8 mouse cellular contexts compared by ENCODE assay signal in the genomic region with DNA sequence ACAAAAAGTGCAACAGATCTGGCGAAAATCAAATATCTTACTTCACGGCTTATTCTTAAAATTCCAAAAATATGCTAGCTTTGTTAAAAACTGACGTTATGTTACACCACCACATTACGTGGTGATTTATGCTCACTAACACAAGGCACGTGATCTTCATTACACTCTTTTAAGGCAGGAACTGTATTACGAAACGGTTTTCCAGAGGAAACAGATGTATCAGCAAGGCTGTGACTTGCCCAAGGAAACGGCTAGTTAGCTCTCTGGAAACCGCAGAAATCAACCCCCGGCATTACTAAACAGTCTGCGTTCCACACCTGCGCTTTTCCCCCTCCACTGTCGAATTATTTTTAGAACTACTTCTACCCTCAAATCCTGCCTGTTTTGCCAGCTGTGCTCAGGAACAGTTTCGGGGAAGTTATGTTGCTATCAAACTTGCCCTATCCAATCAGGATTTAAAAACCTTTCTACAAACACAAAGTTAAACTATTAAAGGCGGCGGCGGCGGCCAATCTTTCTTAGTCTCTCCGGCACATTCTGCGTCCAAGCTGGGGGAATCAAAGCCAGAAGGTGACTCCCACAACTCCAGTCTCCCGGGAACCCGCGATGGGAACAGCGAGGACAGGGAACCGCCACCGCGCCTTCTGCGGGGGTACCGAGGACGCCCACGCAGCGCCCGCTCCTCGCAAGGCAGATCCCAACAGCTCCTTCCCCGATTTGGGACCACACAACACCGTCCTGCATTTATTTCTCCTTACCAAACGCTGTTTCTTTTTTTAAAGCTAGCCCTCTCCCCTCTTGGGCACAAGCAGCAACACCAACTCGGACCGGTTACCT. TPM values are rescaled to one million over a fixed set of nuclear protein-coding genes. Genes with fewer than 3 reads are reported as not detected.
DNase-seq lines count a peak whose midpoint lies in the region; ATAC-seq and TF ChIP-seq lines count a peak whose summit lies in the region.

No protein-coding gene starts in this region.

- peak overlapping the region; percentile 66 for H3K4me2 ChIP-seq in kidney, embryonic 14.5 days (replicated peaks; ENCODE audit: low read depth, low read length)
- H3K4me2 ChIP-seq in limb, embryonic 14.5 days (replicated peaks; ENCODE audit: low read depth, low read length, severe bottlenecking): peak overlapping the region; percentile 54
- H3K4me2 ChIP-seq in midbrain, embryonic 16.5 days (ENCODE audit: low read length): peak overlapping the region; percentile 84

- peak; percentile 82 for DNase-seq in CD4-positive helper T cell, adult 2 months (ENCODE audit: low read depth, low spot score)
- DNase-seq in heart, embryonic 10.5 days (ENCODE audit: low spot score): peak; percentile 79
- DNase-seq in limb, embryonic 14.5 days (ENCODE audit: low spot score): peak; percentile 84
- DNase-seq in spleen, postnatal 4 days (ENCODE audit: low spot score in 2 of 2): peak; percentile 45 to 76

- H3K27me3 ChIP-seq in heart, embryonic 10.5 days (ENCODE audit: insufficient read depth, poor library complexity, severe bottlenecking): peaks cover 6% of the 10 kb centered on the region; the same call in 1 of the 2 replicates
- H3K27me3 ChIP-seq in kidney, embryonic 14.5 days (ENCODE audit: control insufficient read depth, insufficient read depth, low read length): peaks cover 5% of the 10 kb centered on the region; the same call in 1 of the 2 replicates
- H3K27me3 ChIP-seq in limb, embryonic 14.5 days (ENCODE audit: control insufficient read depth, insufficient read depth, low read length): no peaks in the 10 kb centered on the region
- no peaks in the 10 kb centered on the region for H3K27me3 ChIP-seq in midbrain, embryonic 16.5 days (ENCODE audit: control insufficient read depth, insufficient read depth, low read depth, low read length)

- H3K27ac ChIP-seq in bone marrow macrophage, adult 2 months (ENCODE audit: insufficient read depth, low read depth, low read length): peak overlapping the region; percentile 95
- H3K27ac ChIP-seq in embryonic fibroblast, embryonic 13.5 days (ENCODE audit: insufficient read depth, low read length): peak overlapping the region; percentile 99
- H3K27ac ChIP-seq in heart, embryonic 10.5 days: peak overlapping the region; percentile 98
- H3K27ac ChIP-seq in kidney, embryonic 14.5 days (ENCODE audit: low read depth, low read length): peak overlapping the region; percentile 89
- peak overlapping the region; percentile 97 for H3K27ac ChIP-seq in limb, embryonic 14.5 days (replicated peaks; ENCODE audit: low read depth, low read length)
- H3K27ac ChIP-seq in midbrain, embryonic 16.5 days (ENCODE audit: low read length): peak overlapping the region; percentile 99

- H3K36me3 ChIP-seq in heart, embryonic 10.5 days: no peaks in the 10 kb centered on the region
- no peaks in the 10 kb centered on the region for H3K36me3 ChIP-seq in kidney, embryonic 14.5 days (ENCODE audit: control insufficient read depth, insufficient read depth, low read length)
- no peaks in the 10 kb centered on the region for H3K36me3 ChIP-seq in limb, embryonic 14.5 days (ENCODE audit: control insufficient read depth, insufficient read depth, low read length)
- H3K36me3 ChIP-seq in midbrain, embryonic 16.5 days (ENCODE audit: control insufficient read depth, insufficient read depth, low read length): no peaks in the 10 kb centered on the region

- WGBS in heart, embryonic 10.5 days: 1% methylated on average over 39 of the region's 39 CpGs
- WGBS in kidney, embryonic 14.5 days: under 1% methylated on average over 39 of the region's 39 CpGs
- WGBS in limb, embryonic 14.5 days: under 1% methylated on average over 37 of the region's 39 CpGs
- WGBS in midbrain, embryonic 16.5 days: under 1% methylated on average over 39 of the region's 39 CpGs

- TF ChIP-seq CTCF in bone marrow macrophage, adult 2 months (IDR thresholded peaks at IDR 0.05; ENCODE audit: low read depth, low read length): no peak
- no peak for TF ChIP-seq CTCF in embryonic fibroblast, embryonic 13.5 days (IDR thresholded peaks at IDR 0.05; ENCODE audit: borderline replicate concordance, insufficient read depth, low read length)

- peak overlapping the region; percentile 72 for H3K4me3 ChIP-seq in bone marrow macrophage, adult 2 months (ENCODE audit: insufficient read depth, low read length)
- H3K4me3 ChIP-seq in embryonic fibroblast, embryonic 13.5 days (ENCODE audit: insufficient read depth, low read length): peak overlapping the region; percentile 97
- peak overlapping the region; percentile 87 for H3K4me3 ChIP-seq in heart, embryonic 10.5 days
- peak overlapping the region; percentile 79 for H3K4me3 ChIP-seq in kidney, embryonic 14.5 days (ENCODE audit: low read length)
- H3K4me3 ChIP-seq in limb, embryonic 14.5 days (replicated peaks; ENCODE audit: low read length): peak overlapping the region; percentile 80
- H3K4me3 ChIP-seq in midbrain, embryonic 16.5 days (ENCODE audit: low read depth, low read length): peak overlapping the region; percentile 82

- no peak for TF ChIP-seq POLR2A in bone marrow macrophage, adult 2 months (IDR thresholded peaks at IDR 0.05; ENCODE audit: borderline replicate concordance, low read depth, low read length)
- peak; percentile 62 for TF ChIP-seq POLR2A in embryonic fibroblast, embryonic 13.5 days (IDR thresholded peaks at IDR 0.05; ENCODE audit: low read depth, low read length)
- TF ChIP-seq POLR2A in limb, embryonic 14.5 days (IDR thresholded peaks at IDR 0.05; ENCODE audit: borderline replicate concordance, extremely low read depth, insufficient read depth, insufficient read length): no peak

- H3K9me3 ChIP-seq in heart, embryonic 10.5 days: no peaks in the 10 kb centered on the region
- H3K9me3 ChIP-seq in kidney, embryonic 14.5 days (ENCODE audit: control insufficient read depth, low read length): no peaks in the 10 kb centered on the region
- no peaks in the 10 kb centered on the region for H3K9me3 ChIP-seq in limb, embryonic 14.5 days (ENCODE audit: control insufficient read depth, low read length)
- H3K9me3 ChIP-seq in midbrain, embryonic 16.5 days (replicated peaks; ENCODE audit: control insufficient read depth, low read length, poor library complexity, severe bottlenecking): no peaks in the 10 kb centered on the region

- H3K9ac ChIP-seq in kidney, embryonic 14.5 days (ENCODE audit: low read depth, low read length): peak overlapping the region; percentile 72
- peak overlapping the region; percentile 93 for H3K9ac ChIP-seq in limb, embryonic 14.5 days (ENCODE audit: low read depth, low read length, severe bottlenecking)
- H3K9ac ChIP-seq in midbrain, embryonic 16.5 days (ENCODE audit: low read depth, low read length): peak overlapping the region; percentile 72

- ATAC-seq in kidney, embryonic 14.5 days (ENCODE audit: low FRiP score, low TSS enrichment): peak; percentile 47
- peak; percentile 28 for ATAC-seq in limb, embryonic 14.5 days (ENCODE audit: low FRiP score, low read depth)
- ATAC-seq in midbrain, embryonic 16.5 days: peak; percentile 50

- H3K4me1 ChIP-seq in bone marrow macrophage, adult 2 months (ENCODE audit: control insufficient read depth, insufficient read depth, low read length): peaks cover 9% of the 10 kb centered on the region; the same call in 1 of the 2 replicates
- peaks cover 5% of the 10 kb centered on the region for H3K4me1 ChIP-seq in embryonic fibroblast, embryonic 13.5 days (ENCODE audit: control insufficient read depth, insufficient read depth, low read length)
- H3K4me1 ChIP-seq in heart, embryonic 10.5 days: peaks cover 8% of the 10 kb centered on the region; the same call in 1 of the 2 replicates
- peaks cover 3% of the 10 kb centered on the region; the same call in 1 of the 2 replicates for H3K4me1 ChIP-seq in kidney, embryonic 14.5 days (ENCODE audit: control insufficient read depth, insufficient read depth, low read length)
- peaks cover 4% of the 10 kb centered on the region for H3K4me1 ChIP-seq in limb, embryonic 14.5 days (ENCODE audit: control insufficient read depth, insufficient read depth, low read length)
- H3K4me1 ChIP-seq in midbrain, embryonic 16.5 days (ENCODE audit: control insufficient read depth, insufficient read depth, low read length): peaks cover 24% of the 10 kb centered on the region

RNA-seq across cellular contexts. Expression of a gene that starts 1.2 kb away (rescaled TPM):
- 14.5 and 15.5 TPM in 2 replicates for polyA plus RNA-seq in bone marrow macrophage, adult 2 months (2012; ENCODE audit: insufficient read depth, insufficient read length, missing spikeins)
- polyA plus RNA-seq in embryonic fibroblast, embryonic 13.5 days (2011; ENCODE audit: insufficient read length, low read depth, missing spikeins): 10.4 and 20.5 TPM in 2 replicates
- polyA plus RNA-seq in heart, embryonic 10.5 days (2016; fragmentation: Nextera tagmentation; extraction: Ambion mirVana): 7.1 and 10.2 TPM in 2 replicates
- polyA plus RNA-seq in kidney, embryonic 14.5 days (2014; fragmentation: Nextera tagmentation; extraction: Ambion mirVana): 15.7 and 16.4 TPM in 2 replicates
- 14.8 and 16.1 TPM in 2 replicates for polyA plus RNA-seq in limb, embryonic 14.5 days (2012; rRNA removed)
- 15.3 and 16.1 TPM in 2 replicates for polyA plus RNA-seq in limb, embryonic 14.5 days (2014; fragmentation: Nextera tagmentation; extraction: Ambion mirVana)
- polyA plus RNA-seq in midbrain, embryonic 16.5 days (2015; fragmentation: Nextera tagmentation; extraction: Ambion mirVana): 9.4 and 10.7 TPM in 2 replicates

RNA-seq across cellular contexts. Expression of a gene that starts 46.9 kb away (rescaled TPM):
- 55.7 and 58.6 TPM in 2 replicates for polyA plus RNA-seq in bone marrow macrophage, adult 2 months (2012; ENCODE audit: insufficient read depth, insufficient read length, missing spikeins)
- polyA plus RNA-seq in embryonic fibroblast, embryonic 13.5 days (2011; ENCODE audit: insufficient read length, low read depth, missing spikeins): 75.7 and 80.5 TPM in 2 replicates
- 124 and 196 TPM in 2 replicates for polyA plus RNA-seq in heart, embryonic 10.5 days (2016; fragmentation: Nextera tagmentation; extraction: Ambion mirVana)
- 70.5 and 98.4 TPM in 2 replicates for polyA plus RNA-seq in kidney, embryonic 14.5 days (2014; fragmentation: Nextera tagmentation; extraction: Ambion mirVana)
- polyA plus RNA-seq in limb, embryonic 14.5 days (2012; rRNA removed): 20.3 and 32.4 TPM in 2 replicates
- polyA plus RNA-seq in limb, embryonic 14.5 days (2014; fragmentation: Nextera tagmentation; extraction: Ambion mirVana): 78.7 and 86.0 TPM in 2 replicates
- polyA plus RNA-seq in midbrain, embryonic 16.5 days (2015; fragmentation: Nextera tagmentation; extraction: Ambion mirVana): 36.3 and 42.7 TPM in 2 replicates

Comparison
In these comparisons a context has a peak if more than half of its experiments do, and no peak if none do; other contexts are left out.
1. Peak in every context shown above with its lines: DNase-seq, ATAC-seq, H3K4me3 ChIP-seq and H3K27ac ChIP-seq.